Mouse (Mus musculus) cortical plate, adult 2 months (tissue): Measurements from ENCODE around the gene Ranbp17.

ENCODE experiments used
- CTCF ChIP-seq: fragments of 200-500 bp; IDR thresholded peaks from 2 replicates; pipeline ENCODE4 v1.5.1; 2011; ENCODE audit warnings: mild to moderate bottlenecking, control low read depth, low read length; ENCODE audit not compliant: insufficient read depth; ENCODE audit errors: extremely low read depth
- POLR2A ChIP-seq: fragments of 200-500 bp; IDR thresholded peaks from 2 replicates; pipeline ENCODE4 v1.6.1; 2011; ENCODE audit warnings: mild to moderate bottlenecking, low read length, control low read depth; ENCODE audit not compliant: insufficient read depth; ENCODE audit errors: extremely low read depth

GRCm38 (mm10) chr11:33297121-33297520, 216.4 kb downstream of the Ranbp17 start:
- TF ChIP-seq CTCF (no peak), POLR2A (no peak)
